Mouse (Mus musculus) liver, adult (tissue): Measurements from ENCODE around the gene Hist1h3f.

Source experiments
- GATA4 ChIP-seq: IDR thresholded peaks from 2 replicates; pipeline ENCODE4 v1.6.1; 2014; ENCODE audit warnings: mild to moderate bottlenecking, low read length; ENCODE audit not compliant: insufficient replicate concordance

Hist1h3f gene

DNA sequence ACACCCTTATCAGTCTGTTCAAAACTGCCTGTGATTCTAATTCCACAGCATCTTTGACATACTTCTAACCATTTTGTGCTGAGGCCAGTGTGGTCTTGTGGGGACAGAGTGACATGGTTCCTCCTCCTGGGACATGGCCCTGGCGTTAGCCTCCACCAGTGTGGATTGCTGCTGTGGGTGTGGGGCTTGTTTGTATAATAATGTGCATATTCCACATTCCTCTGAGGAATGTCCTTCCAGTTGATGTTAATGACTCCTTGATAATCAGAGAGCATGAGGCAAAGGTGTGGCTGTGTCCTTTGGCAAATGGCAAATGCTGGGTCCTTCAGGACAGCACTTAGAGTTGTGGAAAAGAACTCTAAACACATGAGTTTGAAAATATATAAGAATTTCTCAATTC is 30.3 kb upstream of the Hist1h3f start:
- no peak for TF ChIP-seq GATA4

DNA sequence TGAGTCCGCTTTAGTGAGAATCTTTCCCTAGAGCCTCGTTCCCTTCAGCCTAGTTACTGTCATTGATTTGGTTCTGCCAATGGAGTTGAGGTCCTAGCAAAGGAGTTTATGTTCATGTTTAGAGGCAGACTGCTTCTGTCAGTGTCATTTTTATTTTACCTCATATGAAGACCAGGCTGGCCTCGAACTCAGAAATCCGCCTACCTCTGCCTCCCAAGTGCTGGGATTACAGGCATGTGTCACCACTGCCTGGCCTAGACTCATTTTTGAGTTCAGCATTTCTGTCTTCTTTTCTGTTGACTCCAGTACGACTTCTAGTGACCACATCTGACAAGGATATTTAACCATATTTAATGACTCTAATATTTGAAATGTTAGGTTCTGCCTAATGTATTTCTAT is 28.6 kb upstream of the Hist1h3f start:
- no peak for TF ChIP-seq GATA4

DNA sequence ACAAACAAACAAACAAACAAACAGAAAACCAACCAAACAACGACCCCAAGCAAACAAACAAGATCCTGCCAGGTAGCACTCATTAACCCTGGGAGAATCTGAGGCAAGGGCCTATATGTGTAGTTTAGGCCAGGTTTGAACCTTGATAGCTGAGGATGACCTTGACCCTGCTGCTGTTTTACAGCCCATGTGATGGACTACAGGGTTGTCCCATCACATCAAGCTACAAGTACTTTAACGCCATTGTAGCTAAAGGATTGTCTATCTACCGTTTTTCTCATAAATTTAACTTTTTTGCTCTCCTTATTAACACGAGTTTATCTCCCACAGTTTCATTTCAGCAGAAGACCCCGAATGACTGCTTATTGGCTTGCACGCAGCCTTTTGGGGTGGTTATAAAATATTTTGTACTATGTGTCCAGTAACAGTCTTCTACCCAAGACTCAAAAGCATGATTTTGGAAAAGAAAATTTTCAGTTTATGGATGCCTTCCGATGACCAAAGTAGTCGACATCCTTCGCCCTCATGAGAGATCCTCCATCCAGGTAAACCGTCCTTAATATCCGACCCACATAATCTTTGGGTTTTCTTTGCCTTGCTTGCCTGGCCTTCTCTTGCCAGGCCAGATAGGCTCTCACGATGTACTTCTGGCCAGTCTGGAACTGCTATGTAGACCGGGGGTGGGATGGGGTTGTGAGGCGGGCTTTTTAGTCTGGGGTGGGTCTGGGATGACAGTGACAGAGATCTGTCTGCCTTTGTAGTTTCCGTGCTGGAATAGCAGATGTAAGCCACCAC is 27.8 kb upstream of the Hist1h3f start:
- TF ChIP-seq GATA4: no peak

DNA sequence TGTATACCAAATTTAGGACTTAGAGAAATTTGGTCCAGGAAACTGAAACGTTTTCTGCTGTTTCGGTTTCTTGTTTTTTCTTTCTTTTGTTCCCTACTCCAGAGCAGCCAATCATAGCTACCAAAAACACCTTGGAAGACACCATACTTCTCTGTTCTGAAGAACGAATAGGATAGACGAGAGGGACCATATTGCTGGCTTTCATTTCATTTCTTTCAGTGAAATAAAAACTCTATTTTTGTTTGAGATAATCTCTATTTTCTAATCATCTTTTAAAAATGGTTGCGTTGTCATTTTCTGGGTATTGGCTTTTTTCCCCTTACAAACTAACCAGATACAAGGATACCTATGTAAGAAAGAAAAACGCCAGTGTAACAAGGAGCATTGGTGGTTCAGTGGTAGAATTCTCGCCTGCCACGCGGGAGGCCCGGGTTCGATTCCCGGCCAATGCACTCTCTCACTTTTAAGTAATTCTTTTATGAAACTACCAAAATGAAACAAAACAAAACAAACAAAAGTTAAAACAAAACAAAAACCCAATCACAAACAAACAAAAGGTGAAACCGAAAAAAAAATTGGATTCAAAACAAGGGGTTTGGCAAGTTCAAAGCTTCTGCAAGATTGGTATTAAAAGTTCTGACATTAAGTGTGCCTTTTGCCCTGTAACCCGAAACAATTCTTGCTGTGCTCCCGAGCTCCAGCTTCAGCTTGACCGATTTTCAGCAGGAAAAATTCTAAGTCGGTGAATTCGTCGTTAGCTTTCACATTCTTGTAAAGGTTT is 26.8 kb upstream of the Hist1h3f start:
- TF ChIP-seq GATA4: no peak

DNA sequence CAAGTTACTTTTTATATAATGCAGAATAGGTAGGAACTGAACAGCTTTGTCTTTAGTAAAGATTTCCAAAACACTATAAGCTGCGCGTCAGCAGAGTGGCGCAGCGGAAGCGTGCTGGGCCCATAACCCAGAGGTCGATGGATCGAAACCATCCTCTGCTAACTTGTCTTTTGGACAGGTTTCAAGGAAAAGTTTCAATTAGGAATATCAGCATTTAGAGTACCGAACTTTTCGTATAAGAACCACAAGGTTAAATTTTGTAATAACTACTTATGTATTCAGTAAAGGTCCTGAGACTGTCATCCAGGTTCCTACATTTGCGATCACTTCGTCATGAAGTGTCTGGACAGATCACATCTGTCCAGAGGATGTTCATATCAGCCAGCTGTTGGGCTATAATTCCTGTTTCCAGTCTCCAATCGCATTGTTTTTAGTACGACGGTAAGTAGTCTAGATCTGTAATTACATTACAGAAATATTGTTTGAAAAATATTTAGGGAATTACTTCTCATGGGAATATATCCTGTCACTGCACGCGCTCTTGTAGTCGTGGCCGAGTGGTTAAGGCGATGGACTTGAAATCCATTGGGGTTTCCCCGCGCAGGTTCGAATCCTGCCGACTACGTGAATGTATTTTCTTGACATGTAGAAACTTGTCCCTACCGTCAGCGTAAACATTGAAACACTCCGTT is 26.1 kb upstream of the Hist1h3f start:
- TF ChIP-seq GATA4: no peak

DNA sequence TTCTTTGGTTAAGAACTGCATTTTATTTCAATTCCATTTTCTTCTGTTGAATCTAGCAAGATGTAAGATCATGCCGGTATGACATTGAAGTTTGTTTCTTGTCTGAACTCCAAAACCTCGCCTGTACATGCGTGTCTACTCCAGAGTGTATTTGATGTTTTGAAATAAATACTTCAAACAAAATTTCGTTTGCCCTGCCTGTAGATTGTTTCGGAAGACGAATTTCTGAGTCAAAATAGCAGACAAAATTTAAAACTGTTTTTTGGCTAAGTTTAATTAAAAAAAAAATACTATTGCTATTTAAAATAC is 25.6 kb upstream of the Hist1h3f start:
- TF ChIP-seq GATA4: no peak

DNA sequence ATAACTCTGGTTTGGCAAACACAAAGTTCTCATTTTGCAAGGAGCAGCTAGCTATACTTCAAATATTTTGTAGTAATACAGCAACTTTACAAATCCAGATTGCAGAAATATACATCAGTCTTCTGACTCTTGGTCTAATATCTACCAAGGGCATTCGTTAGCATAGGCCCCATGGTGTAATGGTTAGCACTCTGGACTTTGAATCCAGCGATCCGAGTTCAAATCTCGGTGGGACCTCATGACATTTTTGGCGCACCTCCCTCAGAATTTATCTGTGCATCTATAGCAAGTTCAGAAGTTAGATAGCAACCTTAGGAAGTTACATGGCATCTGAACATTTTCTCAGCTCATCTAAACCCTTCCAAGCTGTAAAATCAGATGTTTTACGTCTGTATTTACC is 25.0 kb upstream of the Hist1h3f start:
- TF ChIP-seq GATA4: no peak

DNA sequence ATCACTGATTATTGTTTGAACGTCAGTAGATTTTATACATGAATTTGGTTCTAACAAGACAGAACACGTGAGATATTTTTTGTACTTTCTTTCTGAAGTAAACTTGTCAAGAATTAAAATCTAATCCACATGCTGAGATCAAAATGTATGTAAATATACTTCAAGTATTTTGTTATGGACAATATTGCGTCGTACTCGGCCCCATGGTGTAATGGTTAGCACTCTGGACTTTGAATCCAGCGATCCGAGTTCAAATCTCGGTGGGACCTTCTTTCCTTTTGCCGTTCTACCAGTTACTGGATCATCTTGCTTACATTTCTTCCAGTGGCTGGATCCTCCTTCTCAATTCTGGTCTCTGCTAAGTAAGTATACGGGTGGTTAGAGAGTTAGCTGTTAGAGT is 24.4 kb upstream of the Hist1h3f start:
- TF ChIP-seq GATA4: no peak

DNA sequence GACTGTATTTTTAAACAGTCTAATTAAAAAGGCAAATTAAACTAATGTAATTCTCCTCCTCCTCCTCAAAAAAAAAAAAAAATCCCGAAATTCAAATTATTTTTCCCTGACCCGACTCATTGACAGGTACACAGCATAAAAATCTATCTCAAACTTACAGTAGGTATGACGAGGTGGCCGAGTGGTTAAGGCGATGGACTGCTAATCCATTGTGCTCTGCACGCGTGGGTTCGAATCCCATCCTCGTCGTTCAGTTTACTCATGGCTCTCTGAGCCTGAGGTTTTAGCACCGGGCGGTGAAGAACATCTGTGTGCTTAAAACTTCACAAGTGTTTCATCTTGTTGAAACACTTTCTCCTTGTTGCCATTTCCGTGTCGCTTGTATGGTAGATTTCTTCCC is 22.1 kb upstream of the Hist1h3f start:
- no peak for TF ChIP-seq GATA4

DNA sequence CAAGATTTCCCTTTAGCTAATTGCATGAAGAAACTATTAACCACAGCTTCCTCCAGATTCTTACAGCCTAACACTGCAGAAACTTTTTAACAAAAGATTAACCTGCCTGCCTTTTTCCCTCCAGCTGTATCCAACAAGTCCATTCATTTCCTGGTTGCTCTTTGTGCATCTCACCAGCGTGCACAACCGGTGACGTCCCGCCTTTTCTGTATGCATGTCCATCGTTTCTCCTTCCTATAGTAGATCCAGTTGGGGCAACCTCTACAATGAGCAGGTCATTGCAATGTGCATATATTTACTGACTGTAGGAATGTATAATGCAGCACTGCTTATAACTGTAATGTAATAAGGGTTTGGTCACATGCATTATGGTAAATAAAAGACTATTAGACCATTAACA is 19.9 kb upstream of the Hist1h3f start:
- TF ChIP-seq GATA4: no peak

DNA sequence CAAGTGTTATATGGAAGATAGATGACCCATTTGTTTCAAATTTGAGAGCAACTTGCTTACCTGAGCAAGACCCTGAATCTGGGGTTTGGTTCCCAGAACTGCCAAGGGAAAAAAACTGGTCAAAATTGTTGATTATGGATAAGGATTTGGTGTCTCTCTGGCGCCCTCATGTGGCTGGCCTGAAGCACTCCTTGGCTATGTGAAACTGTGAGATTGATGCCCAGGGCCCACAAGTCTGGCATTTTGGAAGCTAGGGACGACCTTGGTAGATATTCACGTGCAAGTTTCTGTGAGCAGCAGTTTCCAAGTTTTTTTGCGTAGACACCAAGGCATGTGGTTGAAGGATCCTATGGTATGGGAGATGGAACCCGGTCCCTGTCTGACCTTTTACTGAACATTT is 19.2 kb upstream of the Hist1h3f start:
- TF ChIP-seq GATA4: no peak

DNA sequence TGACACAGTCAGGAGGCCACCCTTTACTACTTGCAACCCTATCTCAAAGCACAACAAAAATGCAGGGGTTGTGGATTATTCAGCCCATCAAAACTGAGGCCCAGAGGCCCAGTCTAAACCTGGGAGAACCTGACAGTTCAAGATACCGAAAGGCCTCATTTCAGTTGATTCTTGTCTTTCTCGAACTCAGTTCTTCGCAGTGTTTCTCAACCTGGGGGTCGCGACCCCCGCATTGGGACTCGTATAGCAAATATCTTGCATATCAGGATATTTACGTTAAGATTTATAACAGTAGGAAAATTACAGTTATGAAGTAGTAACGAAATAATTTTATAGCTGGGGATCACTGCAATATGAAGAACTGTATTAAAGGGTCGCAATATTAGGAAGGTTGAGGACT is 18.0 kb upstream of the Hist1h3f start:
- no peak for TF ChIP-seq GATA4

DNA sequence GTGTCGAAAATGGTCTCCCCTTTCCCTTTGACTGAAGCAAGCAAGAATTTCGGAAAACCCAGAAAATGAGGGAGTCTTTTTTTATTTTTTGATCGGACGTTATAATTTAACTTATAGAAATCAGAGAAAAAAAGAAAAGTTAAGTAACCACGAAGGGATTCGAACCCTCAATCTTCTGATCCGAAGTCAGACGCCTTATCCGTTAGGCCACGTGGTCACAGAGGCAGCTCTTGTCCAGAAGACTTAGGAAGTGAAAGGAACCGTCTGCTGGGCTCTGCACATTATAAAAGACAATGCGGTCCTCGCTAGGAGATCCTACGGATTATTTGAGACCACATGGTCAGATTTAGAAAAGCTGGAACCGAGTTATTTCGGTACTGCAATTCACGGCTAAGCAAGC is 17.5 kb upstream of the Hist1h3f start:
- TF ChIP-seq GATA4: no peak

DNA sequence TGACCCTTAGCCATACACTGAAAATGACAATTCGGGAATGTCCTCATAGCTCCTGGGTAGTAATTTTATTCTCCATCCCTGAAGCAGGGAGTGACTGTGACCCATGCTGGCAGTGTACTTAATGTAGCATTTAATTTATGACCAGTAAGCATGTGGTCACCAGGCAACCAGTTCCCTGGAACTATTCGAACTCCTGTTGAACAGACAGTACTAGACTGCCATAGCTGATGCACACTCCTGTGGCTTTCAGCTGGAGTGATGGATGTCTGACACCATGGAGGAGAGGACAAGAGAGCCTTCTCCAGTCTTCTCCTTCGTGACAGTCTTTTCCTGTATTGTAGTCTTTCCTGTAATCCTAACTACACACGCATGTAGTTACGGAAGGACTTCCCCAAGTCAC is 14.8 kb upstream of the Hist1h3f start:
- TF ChIP-seq GATA4: no peak

DNA sequence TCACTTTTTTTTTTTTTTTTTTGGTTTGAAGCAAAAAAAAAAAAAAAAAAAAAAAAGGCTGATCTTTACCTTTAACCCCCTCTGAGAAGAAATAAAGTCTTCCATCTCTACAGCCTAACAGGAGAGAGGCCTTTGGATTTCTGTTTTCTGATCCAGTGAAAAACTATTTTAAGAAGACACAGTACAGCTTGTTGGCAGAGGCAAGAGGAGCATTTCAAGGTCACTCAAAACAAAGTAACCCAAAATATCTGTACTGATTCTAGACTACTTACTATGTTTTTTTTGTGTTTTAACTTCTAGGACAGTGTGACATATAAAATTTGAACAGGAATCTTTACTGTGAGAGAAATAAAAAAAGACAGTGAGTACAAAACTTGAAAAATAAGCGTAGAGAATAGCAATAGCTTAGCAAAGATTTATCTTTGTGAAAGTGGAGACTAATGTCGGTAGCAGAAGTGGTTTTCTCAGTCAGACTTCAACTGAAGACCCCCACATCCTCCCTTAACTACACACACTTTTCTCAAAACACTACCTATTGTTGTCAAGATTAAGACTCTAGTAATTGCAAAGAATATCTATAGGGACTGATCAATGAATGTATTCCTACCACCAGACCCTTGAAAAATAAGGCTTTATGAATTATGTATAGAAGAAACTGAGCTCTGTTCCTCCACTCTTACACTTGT is 14.2 kb upstream of the Hist1h3f start:
- TF ChIP-seq GATA4: no peak
